Mouse (Mus musculus): ENCODE results near the gene Arhgap45. TPM values are rescaled to one million over a fixed set of nuclear protein-coding genes. Genes with fewer than 3 reads are reported as not detected.

The Arhgap45 gene
- polyA plus RNA-seq, 1 experiment from 2014 or later: 5.1 TPM

DNA sequence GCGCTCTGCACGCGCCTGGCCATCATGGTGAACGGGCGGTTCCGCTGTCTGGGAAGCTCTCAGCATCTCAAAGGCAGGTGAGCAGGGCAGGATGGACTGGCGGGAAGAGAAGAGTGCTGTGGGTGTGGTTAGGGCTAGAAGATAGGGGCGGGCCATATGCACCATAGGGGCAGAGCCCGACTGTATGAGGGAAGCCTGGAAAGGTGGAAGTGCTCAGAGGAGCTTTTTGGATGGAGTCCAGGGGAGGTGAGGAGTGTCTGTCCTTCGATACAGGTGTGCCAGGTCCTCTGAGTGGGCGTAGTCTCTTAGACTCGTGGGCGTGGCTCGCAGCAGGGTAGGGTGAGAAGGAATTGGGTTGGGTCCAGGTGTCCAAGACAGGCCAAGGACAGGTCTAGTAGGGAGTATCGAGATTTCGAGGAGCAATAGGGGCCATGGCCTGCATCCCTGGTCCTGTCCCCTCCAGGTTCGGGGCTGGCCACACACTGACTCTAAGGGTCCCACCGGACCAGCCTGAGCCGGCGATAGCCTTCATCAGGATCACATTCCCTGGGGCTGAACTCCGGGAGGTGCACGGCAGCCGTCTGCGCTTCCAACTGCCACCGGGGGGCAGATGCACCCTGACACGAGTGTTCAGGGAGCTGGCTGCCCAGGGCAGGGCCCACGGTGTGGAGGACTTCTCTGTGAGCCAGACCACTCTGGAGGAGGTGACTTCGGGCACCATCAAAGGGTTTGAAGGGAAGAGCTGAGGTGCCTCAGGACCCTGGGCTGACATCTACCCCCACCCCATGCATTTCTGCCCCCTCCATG lies 1.8 kb upstream of the Arhgap45 start:
- H3K36me3 ChIP-seq (ENCODE audit: control insufficient read depth, insufficient read depth, low read length): no peaks in the 10 kb centered on the region
- H3K27ac ChIP-seq (ENCODE audit: low read length): no peak overlapping the region
- peaks cover 21% of the 10 kb centered on the region for H3K27me3 ChIP-seq (ENCODE audit: control insufficient read depth, insufficient read depth, low read length)
- H3K4me1 ChIP-seq (ENCODE audit: control insufficient read depth, insufficient read depth, low read length): peaks cover 12% of the 10 kb centered on the region
- no peak overlapping the region for H3K9ac ChIP-seq (replicated peaks; ENCODE audit: low read depth, low read length)
- ATAC-seq (ENCODE audit: insufficient number of reproducible peaks, insufficient read depth, low FRiP score, low read depth): no peak
- H3K4me3 ChIP-seq (ENCODE audit: low read depth, low read length): no peak overlapping the region
- WGBS: 20% methylated on average over 28 of the region's 28 CpGs
- peaks cover 10% of the 10 kb centered on the region for H3K9me3 ChIP-seq (ENCODE audit: control insufficient read depth, low read depth, low read length)
- H3K4me2 ChIP-seq (replicated peaks; ENCODE audit: low read depth, low read length): no peak overlapping the region

DNA sequence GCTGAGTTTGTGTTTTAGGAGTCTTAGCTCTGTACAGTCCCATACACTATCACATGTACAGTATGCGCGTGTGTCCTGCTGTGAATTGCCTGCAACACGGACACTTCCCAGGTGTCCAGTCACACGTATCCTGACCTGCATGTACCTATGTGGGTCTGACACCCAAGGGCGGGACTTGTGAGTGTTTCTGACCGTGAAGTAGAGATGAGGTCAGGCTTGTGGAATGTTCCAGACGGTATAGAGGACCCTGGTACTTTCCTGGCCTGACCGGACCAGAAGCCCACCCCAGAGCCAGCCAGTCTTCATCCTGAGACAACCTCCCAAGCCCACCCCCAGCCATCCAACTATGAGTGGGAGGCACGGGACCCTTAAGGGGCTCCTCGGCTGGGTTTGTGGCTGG lies 870 bp upstream of the Arhgap45 start:
- ATAC-seq (ENCODE audit: insufficient number of reproducible peaks, insufficient read depth, low FRiP score, low read depth): no peak
- Histone ChIP-seq H3K4me3 (ENCODE audit: low read depth, low read length) (no peak overlapping the region), H3K9me3 (ENCODE audit: control insufficient read depth, low read depth, low read length) (peaks cover 6% of the 10 kb centered on the region), H3K27ac (ENCODE audit: low read length) (no peak overlapping the region), H3K27me3 (ENCODE audit: control insufficient read depth, insufficient read depth, low read length) (peaks cover 21% of the 10 kb centered on the region), H3K36me3 (ENCODE audit: control insufficient read depth, insufficient read depth, low read length) (no peaks in the 10 kb centered on the region), H3K4me2 (replicated peaks; ENCODE audit: low read depth, low read length) (no peak overlapping the region), H3K4me1 (ENCODE audit: control insufficient read depth, insufficient read depth, low read length) (peaks cover 19% of the 10 kb centered on the region), H3K9ac (replicated peaks; ENCODE audit: low read depth, low read length) (no peak overlapping the region)
- 68% methylated on average over 10 of the region's 10 CpGs for WGBS

DNA sequence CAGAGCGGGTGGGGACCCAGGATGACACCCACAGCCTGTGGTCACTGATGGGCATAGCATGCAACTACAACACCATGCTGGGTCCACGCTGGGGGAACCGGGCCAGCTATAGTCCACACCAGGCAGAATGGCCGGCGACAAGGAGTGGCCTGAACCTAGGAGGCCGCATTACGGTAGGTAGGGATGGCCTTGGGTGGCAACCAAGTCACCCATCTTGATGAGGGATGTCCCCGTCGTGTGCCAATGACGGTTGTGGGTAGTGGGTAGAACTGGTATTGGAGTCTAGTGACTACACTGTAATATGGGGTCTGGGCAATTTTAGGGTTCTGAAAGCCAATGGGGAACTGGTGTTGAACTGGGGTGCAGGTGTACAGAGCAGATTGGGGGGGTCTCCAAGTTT lies 478 bp downstream of the Arhgap45 start:
- no peaks in the 10 kb centered on the region for H3K36me3 ChIP-seq (ENCODE audit: control insufficient read depth, insufficient read depth, low read length)
- H3K9me3 ChIP-seq (ENCODE audit: control insufficient read depth, low read depth, low read length): no peaks in the 10 kb centered on the region
- no peak overlapping the region for H3K4me2 ChIP-seq (replicated peaks; ENCODE audit: low read depth, low read length)
- 85% methylated on average over 10 of the region's 10 CpGs for WGBS
- H3K4me1 ChIP-seq (ENCODE audit: control insufficient read depth, insufficient read depth, low read length): peaks cover 22% of the 10 kb centered on the region
- H3K4me3 ChIP-seq (ENCODE audit: low read depth, low read length): no peak overlapping the region
- ATAC-seq (ENCODE audit: insufficient number of reproducible peaks, insufficient read depth, low FRiP score, low read depth): no peak
- no peak overlapping the region for H3K9ac ChIP-seq (replicated peaks; ENCODE audit: low read depth, low read length)
- peaks cover 21% of the 10 kb centered on the region for H3K27me3 ChIP-seq (ENCODE audit: control insufficient read depth, insufficient read depth, low read length)
- H3K27ac ChIP-seq (ENCODE audit: low read length): no peak overlapping the region

DNA sequence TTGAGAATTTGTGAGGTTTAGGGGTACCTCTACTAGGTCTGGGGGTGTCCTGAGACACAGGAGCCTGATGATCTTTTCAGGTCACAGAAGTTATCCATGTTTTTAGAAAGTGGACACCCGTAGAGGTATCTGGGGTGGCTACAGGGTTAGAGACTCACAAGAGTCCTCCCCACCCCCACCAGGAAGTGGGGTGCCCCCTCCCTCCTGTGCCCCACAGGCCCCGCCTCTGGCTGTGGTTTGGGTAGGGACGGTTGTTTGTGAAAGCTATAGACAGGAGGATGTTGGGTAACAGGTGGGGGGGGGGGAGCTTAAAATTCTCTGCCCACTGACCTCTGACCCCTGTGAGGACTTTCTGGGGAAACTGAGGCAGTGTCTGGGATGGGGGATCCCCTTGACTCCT lies 908 bp downstream of the Arhgap45 start:
- Histone ChIP-seq H3K9me3 (ENCODE audit: control insufficient read depth, low read depth, low read length) (no peaks in the 10 kb centered on the region), H3K27me3 (ENCODE audit: control insufficient read depth, insufficient read depth, low read length) (peaks cover 21% of the 10 kb centered on the region), H3K9ac (replicated peaks; ENCODE audit: low read depth, low read length) (no peak overlapping the region), H3K4me1 (ENCODE audit: control insufficient read depth, insufficient read depth, low read length) (peaks cover 22% of the 10 kb centered on the region), H3K4me2 (replicated peaks; ENCODE audit: low read depth, low read length) (no peak overlapping the region), H3K36me3 (ENCODE audit: control insufficient read depth, insufficient read depth, low read length) (no peaks in the 10 kb centered on the region), H3K4me3 (ENCODE audit: low read depth, low read length) (no peak overlapping the region), H3K27ac (ENCODE audit: low read length) (no peak overlapping the region)
- 59% methylated on average over 3 of the region's 3 CpGs for whole genome bisulfite sequencing
- no peak for ATAC-seq (ENCODE audit: insufficient number of reproducible peaks, insufficient read depth, low FRiP score, low read depth)

DNA sequence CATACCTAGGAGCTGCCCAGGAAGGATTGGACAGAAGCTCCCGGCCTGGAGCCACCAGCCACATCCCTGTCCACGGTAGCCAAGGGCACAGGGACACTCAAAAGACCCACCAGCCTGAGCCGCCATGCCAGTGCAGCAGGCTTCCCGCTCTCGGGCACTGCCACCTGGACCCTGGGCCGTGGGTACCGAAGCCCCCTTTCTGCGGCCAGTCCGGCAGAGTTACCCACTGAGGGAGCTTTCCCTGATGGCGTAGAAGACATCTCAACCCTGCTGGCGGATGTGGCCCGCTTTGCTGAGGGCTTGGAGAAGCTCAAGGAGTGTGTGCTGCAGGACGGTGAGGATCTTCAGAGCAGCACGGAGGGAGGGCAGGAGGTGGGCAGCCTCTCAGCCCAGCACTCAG lies 1.3 kb downstream of the Arhgap45 start:
- Histone ChIP-seq H3K9ac (replicated peaks; ENCODE audit: low read depth, low read length) (no peak overlapping the region), H3K27ac (ENCODE audit: low read length) (no peak overlapping the region), H3K9me3 (ENCODE audit: control insufficient read depth, low read depth, low read length) (no peaks in the 10 kb centered on the region), H3K36me3 (ENCODE audit: control insufficient read depth, insufficient read depth, low read length) (no peaks in the 10 kb centered on the region), H3K4me1 (ENCODE audit: control insufficient read depth, insufficient read depth, low read length) (peaks cover 22% of the 10 kb centered on the region), H3K4me2 (replicated peaks; ENCODE audit: low read depth, low read length) (no peak overlapping the region), H3K27me3 (ENCODE audit: control insufficient read depth, insufficient read depth, low read length) (peaks cover 21% of the 10 kb centered on the region), H3K4me3 (ENCODE audit: low read depth, low read length) (no peak overlapping the region)
- no peak for ATAC-seq (ENCODE audit: insufficient number of reproducible peaks, insufficient read depth, low FRiP score, low read depth)
- WGBS: 81% methylated on average over 14 of the region's 14 CpGs

DNA sequence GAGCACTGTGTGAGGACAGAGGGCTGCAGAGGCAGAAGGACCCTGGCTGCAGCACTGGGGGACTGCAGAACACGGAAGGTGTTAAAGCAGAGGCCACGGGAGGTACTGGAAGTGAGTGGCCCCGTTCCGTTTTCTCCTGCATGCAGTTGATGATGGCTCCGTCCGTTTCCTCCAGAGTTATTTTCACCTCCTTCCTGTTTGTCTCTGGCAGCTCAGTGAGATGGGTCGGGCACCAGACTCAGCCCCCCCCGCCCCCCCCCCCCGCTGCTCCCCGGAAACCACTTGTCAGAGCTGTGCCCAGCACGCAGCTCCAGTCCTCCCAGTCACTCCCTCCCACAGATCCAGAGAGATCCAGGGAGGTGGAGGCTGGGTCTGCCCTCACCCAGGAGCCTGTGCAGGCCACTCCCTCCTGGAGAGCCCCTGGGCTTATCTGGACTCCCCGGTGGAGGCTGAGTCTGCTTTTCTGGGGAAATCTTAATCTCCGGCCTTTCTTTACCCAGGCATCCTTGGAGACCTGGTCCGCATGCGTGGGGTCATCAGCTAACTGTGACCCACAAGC lies 2.4 kb downstream of the Arhgap45 start:
- peak overlapping the region; percentile 20; the same call in 1 of the 2 replicates for H3K4me3 ChIP-seq (ENCODE audit: low read depth, low read length)
- H3K4me1 ChIP-seq (ENCODE audit: control insufficient read depth, insufficient read depth, low read length): peaks cover 22% of the 10 kb centered on the region
- H3K36me3 ChIP-seq (ENCODE audit: control insufficient read depth, insufficient read depth, low read length): no peaks in the 10 kb centered on the region
- peak; percentile 76 for ATAC-seq (ENCODE audit: insufficient number of reproducible peaks, insufficient read depth, low FRiP score, low read depth)
- no peak overlapping the region for H3K9ac ChIP-seq (replicated peaks; ENCODE audit: low read depth, low read length)
- H3K4me2 ChIP-seq (replicated peaks; ENCODE audit: low read depth, low read length): peak overlapping the region; percentile 46
- peak overlapping the region; percentile 55; the same call in 1 of the 2 replicates for H3K27ac ChIP-seq (ENCODE audit: low read length)
- no peaks in the 10 kb centered on the region for H3K9me3 ChIP-seq (ENCODE audit: control insufficient read depth, low read depth, low read length)
- 6% methylated on average over 15 of the region's 15 CpGs for WGBS
- peaks cover 14% of the 10 kb centered on the region for H3K27me3 ChIP-seq (ENCODE audit: control insufficient read depth, insufficient read depth, low read length)

DNA sequence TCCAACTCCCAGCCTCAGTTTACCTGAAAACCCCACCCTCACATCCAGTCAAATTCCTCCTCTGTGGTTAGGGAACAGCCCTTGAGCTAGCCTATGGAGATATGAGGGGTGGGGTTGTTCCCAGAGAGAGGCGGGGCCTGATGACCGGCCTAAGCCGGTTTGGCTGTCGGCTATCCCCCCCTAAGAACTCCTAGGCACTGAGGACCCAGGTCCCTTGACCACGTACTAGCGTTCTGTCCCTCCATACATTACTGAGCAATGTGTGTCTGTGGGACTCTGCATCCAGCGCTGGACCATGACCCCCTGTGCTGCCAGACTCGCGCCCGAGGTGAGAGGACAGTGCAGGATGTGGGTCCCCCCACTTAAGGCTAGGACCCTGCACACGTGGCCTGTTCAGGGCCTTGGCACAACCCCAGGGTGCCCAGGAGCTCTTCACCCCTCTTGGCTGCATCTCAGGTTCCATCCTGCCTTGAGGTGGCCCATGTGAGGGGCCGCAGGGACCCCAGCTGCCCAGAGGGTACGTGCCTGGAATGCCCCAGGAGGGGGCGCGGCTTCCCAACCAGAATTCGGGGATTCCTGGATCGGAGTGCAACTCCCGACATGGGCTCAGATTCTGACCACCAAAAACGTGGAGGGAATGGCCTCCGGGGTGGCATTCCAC lies 3.1 kb downstream of the Arhgap45 start:
- WGBS: 12% methylated on average over 20 of the region's 20 CpGs

DNA sequence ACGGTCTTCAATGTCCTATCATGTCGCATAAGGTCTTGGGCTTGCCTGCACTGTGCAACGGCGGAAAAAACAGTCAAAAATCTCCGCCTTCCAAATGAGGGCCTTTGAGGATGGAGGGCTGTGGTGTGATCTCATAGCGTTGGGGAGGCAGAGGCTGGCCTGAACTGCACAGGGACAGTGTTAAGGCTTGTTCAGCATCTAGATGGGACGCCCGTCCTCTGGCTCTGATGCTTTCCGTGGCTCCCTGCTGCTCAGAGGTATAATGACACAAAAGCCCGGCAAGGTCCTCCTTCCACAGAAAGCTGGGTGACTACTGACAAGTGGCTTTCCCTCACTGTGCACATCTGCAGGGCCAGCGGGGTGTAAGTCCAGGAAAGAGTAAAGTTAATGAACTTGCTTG lies 3.7 kb downstream of the Arhgap45 start:
- Histone ChIP-seq H3K27ac (ENCODE audit: low read length) (no peak overlapping the region), H3K36me3 (ENCODE audit: control insufficient read depth, insufficient read depth, low read length) (no peaks in the 10 kb centered on the region), H3K4me1 (ENCODE audit: control insufficient read depth, insufficient read depth, low read length) (peaks cover 22% of the 10 kb centered on the region), H3K9ac (replicated peaks; ENCODE audit: low read depth, low read length) (peak overlapping the region; percentile 40; the same call in 1 of the 2 replicates), H3K9me3 (ENCODE audit: control insufficient read depth, low read depth, low read length) (no peaks in the 10 kb centered on the region), H3K4me2 (replicated peaks; ENCODE audit: low read depth, low read length) (peak overlapping the region; percentile 46), H3K4me3 (ENCODE audit: low read depth, low read length) (peak overlapping the region; percentile 20), H3K27me3 (ENCODE audit: control insufficient read depth, insufficient read depth, low read length) (no peaks in the 10 kb centered on the region)
- WGBS: 38% methylated on average over 11 of the region's 11 CpGs
- no peak for ATAC-seq (ENCODE audit: insufficient number of reproducible peaks, insufficient read depth, low FRiP score, low read depth)

More for the DNA sequence above, 3.1 kb downstream of the Arhgap45 start:
- Histone ChIP-seq H3K27me3 (ENCODE audit: control insufficient read depth, insufficient read depth, low read length) (peaks cover 6% of the 10 kb centered on the region), H3K9ac (replicated peaks; ENCODE audit: low read depth, low read length) (peak overlapping the region; percentile 40; the same call in 1 of the 2 replicates), H3K9me3 (ENCODE audit: control insufficient read depth, low read depth, low read length) (no peaks in the 10 kb centered on the region), H3K4me3 (ENCODE audit: low read depth, low read length) (peak overlapping the region; percentile 20), H3K36me3 (ENCODE audit: control insufficient read depth, insufficient read depth, low read length) (no peaks in the 10 kb centered on the region), H3K4me1 (ENCODE audit: control insufficient read depth, insufficient read depth, low read length) (peaks cover 22% of the 10 kb centered on the region), H3K27ac (ENCODE audit: low read length) (peak overlapping the region; percentile 55; the same call in 1 of the 2 replicates), H3K4me2 (replicated peaks; ENCODE audit: low read depth, low read length) (peak overlapping the region; percentile 46)
- ATAC-seq (ENCODE audit: insufficient number of reproducible peaks, insufficient read depth, low FRiP score, low read depth): peak; percentile 66; the same call in 1 of the 2 replicates

Data from stomach, embryonic 14.5 days (tissue).